Mouse (Mus musculus) heart, postnatal 14 days (tissue): Measurements from ENCODE around the gene Tmem178b. TPM values are rescaled to one million over a fixed set of nuclear protein-coding genes. Genes with fewer than 3 reads are reported as not detected.

Experiments
- DNase-seq, 2 experiments: peaks; one replicate each; pipeline ENCODE4 v3.0.0; 2021 to 2022
- intact Hi-C: fragments of 180-260 bp; cut with DNase I; formaldehyde crosslinking; loops from one replicate; pipeline ENCODE4 v1.15.1; 2025
- total RNA-seq, 2 experiments: library from RNA; stranded (reverse); gene quantifications; 2 replicates each; pipeline ENCODE4 v1.2.3; 2021

The Tmem178b gene
- total RNA-seq, 2 experiments from 2014 or later = 0.31 to 0.56 TPM

DNA sequence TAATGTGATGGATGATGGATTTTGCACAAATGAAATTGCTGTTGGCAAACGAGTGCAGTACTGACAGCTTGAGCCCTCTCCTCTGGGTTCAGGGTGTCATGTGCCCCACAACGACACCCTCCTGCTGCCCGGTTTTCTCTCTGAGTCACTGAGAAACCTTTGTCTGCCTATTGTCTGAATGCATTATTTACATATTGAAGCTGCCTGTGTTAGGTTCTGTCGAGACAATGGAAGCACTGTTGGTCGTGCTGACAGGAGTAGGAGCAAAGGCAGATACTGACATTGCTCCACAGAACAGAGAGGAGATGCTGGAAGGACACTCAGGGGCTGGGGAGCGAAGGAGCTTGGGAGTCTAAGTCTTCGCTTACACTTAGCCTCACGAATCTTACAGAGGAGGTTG lies 44.2 kb downstream of the Tmem178b start:
- intact Hi-C loops = no loop called here
- no peak for DNase-seq

DNA sequence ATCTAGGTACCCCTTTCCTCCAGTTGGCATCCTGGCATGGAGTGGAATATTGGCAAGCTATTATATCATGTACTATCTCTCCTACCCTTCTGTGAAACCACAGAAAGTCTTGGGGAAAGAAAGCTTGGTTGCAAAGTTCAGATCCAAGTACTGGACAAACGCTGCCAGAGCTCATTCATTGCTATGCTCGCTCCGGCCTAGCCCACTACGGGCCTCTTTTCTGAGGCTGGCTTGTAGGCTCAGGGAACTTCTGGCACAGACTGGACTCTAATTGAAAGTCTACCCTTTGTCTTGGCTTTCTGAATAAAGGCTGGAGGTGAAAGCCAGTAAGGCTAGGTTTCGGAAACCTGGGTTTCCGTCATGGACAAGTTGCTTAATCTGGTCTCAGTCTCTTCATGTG lies 44.7 kb downstream of the Tmem178b start:
- DNase-seq = no peak
- intact Hi-C loops = no loop called here

DNA sequence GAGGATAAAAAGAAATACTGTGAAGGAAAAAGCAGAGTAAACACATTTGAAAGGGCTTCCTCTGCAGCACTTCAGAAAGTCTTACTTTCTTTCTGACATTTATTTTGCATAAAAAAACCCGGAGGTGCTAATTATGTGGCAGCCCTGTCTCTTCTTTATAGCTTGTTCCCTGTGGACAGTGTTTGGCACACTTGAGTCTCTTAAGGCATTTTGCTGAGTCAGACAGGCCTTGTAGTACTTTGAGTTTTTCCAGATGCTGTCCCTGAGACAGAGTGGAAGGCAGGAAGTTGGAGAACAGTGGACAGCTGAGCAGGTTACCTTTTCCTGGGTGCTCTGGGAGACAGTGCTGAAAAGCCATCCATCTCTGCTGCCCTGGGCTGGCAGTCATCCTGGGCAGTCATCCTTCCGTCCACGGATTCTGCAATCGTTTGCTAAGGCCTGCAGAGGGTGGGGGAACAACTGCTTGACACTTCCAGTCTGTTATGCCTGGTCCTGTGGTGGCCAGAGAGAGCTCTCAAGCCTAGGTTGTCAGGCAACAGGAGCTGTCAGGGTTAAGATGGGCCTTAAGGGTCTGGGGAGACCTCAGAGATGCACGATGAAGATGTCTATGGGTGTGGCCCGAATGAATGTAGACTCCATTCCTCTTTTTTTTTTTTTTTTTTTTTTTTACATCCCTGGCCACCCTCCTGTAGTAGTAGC lies 46.1 kb downstream of the Tmem178b start:
- intact Hi-C loops = no loop called here
- no peak for DNase-seq

GRCm38 (mm10) chr6:39926442-39926841 lies 53.4 kb downstream of the Tmem178b start:
- DNase-seq = no peak
- intact Hi-C loops = no loop called here

DNA sequence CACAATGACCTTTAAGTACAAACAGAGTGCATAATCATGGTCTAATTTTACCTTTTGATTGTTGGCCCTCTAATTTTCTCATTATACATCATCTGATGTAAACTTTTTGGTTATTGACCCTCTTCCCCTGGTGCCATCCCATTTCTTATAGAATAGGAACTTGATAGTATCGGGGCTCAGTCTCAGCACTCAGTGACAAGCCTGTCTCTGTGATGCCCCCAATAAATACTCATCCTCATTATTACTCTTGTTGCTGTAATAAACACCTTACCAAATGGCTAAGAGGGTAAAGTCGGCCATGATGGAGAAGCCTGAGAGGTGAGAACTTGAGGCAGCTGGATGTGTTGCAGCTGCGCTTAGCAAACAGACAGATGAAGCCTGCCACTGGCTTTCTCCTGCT lies 63.5 kb downstream of the Tmem178b start:
- no peak for DNase-seq
- intact Hi-C loops = no loop called here

DNA sequence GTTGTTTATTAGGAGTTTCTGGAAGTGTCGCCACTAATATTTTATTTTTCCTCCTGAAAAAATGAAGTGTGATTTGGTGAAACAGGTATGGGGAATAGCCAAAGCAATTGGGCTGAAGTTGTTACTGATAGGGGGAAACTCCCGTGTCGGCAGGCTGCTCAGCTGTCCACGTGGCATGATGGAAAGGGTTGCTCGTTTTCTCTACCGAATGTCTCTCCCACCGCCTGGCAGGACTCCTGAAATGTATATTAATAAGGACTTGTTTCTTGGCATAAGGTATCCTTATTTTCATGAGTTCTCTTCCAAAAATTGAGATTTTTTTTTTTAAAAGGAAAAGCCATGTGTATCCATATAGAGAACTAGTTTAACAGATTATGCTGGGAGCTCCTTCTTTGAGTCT lies 67.8 kb downstream of the Tmem178b start:
- no peak for DNase-seq
- intact Hi-C loops = no loop called here

- intact Hi-C loops = no loop called here
Measured at GRCm38 (mm10) chr6:39944854-39945253, 71.8 kb downstream of the Tmem178b start.

GRCm38 (mm10) chr6:39945670-39946440 lies 72.8 kb downstream of the Tmem178b start:
- intact Hi-C loops = no loop called here
- DNase-seq = no peak

More at GRCm38 (mm10) chr6:39944854-39945253, 71.8 kb downstream of the Tmem178b start:
- DNase-seq = no peak

GRCm38 (mm10) chr6:39946601-39947000 lies 73.5 kb downstream of the Tmem178b start:
- intact Hi-C loops = no loop called here

DNA sequence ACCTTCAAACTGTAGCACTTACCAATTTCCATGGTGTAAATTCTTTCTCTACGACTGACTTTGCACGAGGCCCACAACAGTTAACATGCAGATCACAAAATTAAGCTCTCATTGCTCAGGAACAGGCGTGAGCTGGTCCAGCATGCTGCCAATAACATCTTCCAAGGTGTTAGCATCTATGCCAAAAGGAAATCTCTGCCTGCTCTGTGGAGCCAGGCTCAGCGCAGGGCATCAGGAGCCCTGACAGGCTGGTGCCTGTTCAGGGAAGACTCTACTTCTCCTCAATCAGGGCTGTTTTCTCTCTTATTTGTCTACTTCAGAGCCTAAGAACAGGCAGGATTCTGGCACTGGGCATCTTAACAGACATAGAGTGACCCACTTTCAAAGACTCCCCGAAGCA lies 80.9 kb downstream of the Tmem178b start:
- no peak for DNase-seq
- intact Hi-C loops = no loop called here

More at GRCm38 (mm10) chr6:39946601-39947000, 73.5 kb downstream of the Tmem178b start:
- DNase-seq = no peak

GRCm38 (mm10) chr6:39955211-39955610 lies 82.1 kb downstream of the Tmem178b start:
- intact Hi-C loops = no loop called here
- DNase-seq = no peak

DNA sequence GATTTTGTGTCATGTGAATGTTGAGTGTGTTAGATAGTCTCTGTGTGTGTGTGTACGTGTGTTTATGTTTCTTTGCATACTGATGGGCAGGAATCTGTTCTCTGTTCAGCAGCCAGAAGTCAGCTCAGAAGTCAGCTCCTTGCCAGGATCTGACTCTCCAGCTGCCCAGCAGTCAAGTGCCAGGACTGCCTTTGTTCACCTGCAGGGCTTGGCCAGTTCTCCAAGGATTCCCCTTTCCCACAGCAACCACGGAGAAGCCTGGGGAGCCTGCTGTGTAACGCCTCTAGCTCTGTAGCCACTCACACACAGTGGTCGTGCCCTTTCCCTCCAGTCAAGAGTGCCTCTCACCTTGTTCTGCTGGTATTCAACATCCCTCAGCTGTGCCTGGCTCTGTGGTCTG lies 91.5 kb downstream of the Tmem178b start:
- DNase-seq = no peak
- intact Hi-C loops = no loop called here

DNA sequence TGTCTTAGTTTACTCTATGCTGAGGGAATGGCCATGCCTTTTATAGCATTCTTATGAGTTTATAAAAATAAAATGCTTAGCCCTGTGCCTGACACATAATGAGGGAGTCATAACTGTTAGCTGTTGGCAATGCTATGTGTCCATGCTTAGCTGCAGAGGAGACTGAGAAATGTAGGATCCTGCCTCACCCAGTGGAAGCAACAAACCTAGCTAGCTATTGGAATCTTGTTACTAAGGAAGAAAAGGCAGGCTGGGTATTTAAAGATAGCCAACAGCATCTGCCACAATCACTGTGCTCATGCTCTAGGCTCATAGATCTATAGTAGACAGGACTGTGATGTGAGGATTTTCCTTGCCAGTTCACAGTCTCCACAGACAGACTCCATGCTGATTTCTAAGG lies 97.2 kb downstream of the Tmem178b start:
- DNase-seq = no peak
- intact Hi-C loops = no loop called here

DNA sequence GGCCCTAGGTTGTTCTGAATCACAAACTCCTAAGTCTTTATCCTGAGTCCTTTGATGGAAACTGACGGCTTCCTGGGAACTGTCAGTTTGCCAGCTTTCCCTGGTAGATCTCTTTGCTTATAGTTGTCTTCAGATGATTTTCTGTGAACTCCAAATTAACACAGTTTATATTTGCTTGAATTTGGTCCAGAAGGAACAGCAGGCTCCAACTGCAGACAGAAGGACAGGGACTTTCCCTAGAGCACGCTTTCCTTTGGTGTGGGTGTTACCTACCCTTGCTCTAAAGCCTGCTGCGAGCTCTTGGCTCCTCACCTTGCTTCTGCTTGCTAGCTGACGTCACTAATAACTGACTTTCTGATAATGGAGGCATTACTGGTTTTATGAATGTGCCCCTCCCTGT lies 105.9 kb downstream of the Tmem178b start:
- DNase-seq = no peak
- intact Hi-C loops = no loop called here

DNA sequence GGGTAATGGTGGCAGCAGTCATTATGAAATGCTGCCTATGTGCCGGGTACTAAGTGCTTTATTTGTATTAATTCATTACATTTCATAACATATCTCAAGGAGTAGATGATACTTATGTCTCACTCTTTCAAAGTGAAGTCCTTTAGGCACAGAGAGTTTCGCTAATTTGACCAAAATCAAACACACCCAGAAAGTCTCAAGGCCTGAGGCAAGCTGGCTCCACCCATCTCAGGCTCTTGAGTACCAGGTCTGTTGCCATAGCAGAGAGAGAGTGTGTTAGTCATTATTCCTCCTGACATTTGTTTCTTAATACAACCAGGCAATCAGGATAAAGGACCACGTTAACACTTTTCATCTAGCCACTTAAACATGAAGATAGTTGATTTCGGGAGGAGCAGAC lies 117.7 kb downstream of the Tmem178b start:
- no peak for DNase-seq
- intact Hi-C loops = no loop called here

DNA sequence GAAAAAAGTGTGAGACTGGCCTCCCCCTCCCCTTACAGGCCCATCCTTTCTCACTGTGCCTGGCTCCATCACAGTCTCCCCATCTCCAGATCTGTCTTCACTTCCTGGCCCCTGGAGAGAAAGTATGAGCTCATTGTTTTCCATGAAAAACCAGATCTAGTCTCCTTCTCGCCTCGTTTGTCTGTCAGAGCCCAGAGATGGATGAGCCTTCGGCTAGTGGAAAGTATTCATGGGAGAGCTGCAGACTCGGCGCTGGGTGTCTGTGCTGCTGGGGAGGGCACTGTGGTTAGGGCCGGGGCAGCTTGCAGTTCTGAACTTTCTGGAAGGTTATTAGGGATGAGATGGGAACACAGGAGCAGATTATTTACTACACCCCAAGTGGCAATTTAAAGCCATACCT lies 118.9 kb downstream of the Tmem178b start:
- intact Hi-C loops = no loop called here
- DNase-seq = no peak

DNA sequence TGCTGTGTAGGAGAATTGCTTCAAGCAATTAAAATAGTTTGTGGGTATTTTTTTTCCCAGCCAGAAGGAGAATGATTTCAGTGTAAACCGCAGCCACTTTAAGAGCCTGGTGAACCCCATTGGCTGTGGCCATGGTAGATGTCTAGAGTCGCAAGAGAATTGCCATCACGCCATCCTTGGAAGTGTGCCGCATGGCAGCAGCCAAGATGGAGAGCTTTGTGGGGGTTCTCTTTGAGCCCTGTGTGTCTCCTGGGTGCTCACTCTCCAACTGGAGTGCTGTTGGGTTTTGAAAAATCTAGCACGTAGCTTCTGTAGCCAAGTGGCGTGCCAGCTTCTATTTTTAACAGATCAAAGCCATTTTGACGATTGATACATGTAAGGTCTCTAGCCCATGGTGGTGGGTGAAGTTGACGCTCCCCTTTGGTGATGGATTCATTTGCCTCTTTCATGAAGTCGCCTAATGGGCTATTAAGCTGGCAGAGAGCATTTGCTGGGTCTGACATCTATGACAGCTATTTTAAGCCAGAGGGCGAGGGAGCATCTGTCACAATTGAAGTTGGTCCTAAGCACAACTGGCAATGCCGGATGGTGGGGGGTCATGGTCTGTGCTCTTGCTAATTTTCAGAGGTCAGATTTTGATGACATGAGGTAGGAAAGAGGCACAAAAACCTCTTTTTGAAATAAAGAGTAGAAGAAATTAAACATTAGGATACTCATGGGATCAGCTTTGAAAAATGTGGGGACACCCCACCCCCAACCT lies 133.1 kb downstream of the Tmem178b start:
- DNase-seq = no peak
- intact Hi-C loops = no loop called here

DNA sequence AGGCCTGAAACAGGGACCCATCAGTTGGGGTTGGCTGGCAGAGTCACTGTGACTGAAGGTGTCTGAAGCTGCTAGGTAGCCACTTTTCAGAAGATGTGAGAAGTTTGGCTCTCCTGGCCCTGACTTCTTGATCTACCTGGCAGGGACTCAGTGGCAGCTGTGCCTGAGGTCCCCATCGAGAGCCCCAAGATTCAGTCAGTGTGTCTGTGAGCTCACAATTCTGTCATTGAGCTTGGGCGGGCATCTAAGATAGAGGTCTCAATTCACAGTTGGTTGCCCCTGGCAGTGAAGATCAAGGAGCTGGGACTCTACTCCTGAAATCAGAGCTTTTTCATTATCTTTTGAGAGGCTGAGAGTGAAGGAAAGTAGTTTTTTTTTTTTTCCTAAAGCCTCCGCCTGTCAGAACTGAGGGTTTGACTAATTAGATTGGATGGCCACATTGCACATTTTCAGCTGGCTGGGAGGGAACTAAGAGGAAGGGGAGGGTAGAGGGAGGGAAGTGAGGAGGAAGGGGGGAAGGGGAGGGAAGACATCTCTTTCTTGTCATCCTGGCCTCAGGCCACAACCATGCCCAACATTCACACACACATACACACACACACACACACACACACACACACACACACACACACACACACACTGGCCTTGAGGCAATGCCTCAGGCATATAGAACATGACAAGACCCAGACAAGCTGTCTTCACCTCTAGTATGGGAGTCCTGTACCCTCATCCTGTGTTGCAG lies 135.3 kb downstream of the Tmem178b start:
- intact Hi-C loops = no loop called here
- DNase-seq = no peak

GRCm38 (mm10) chr6:40009718-40010117 lies 136.6 kb downstream of the Tmem178b start:
- intact Hi-C loops = no loop called here
- no peak for DNase-seq

GRCm38 (mm10) chr6:40011066-40011465 lies 138.0 kb downstream of the Tmem178b start:
- no peak for DNase-seq
- intact Hi-C loops = no loop called here

GRCm38 (mm10) chr6:40011609-40012008 lies 138.5 kb downstream of the Tmem178b start:
- peak; percentile 9 to 15 for DNase-seq
- intact Hi-C loops = no loop called here
